Mouse (Mus musculus) stomach, embryonic 14.5 days (tissue): ENCODE measurements around the gene Tm6sf2. TPM values are rescaled to one million over a fixed set of nuclear protein-coding genes. Genes with fewer than 3 reads are reported as not detected.

ENCODE experiments used
- ATAC-seq: fragments of 200-750 bp; cut with Nextera tagmentation; 2 replicates; pipeline ENCODE4 v1.8.0; 2017; ENCODE audit warnings: low read depth, moderate TSS enrichment; ENCODE audit not compliant: insufficient number of reproducible peaks, insufficient read depth, low FRiP score
- H3K27ac ChIP-seq: fragments of 300-500 bp; sonication (generic); 2 replicates; pipeline ENCODE4 v1.5.1; 2014; ENCODE audit warnings: mild to moderate bottlenecking, low read length, moderate library complexity, mixed read lengths
- H3K27me3 ChIP-seq: fragments of 300-500 bp; sonication (generic); 2 replicates; pipeline ENCODE4 v1.6.1; 2014; ENCODE audit warnings: low read length, control low read depth, mixed read lengths; ENCODE audit not compliant: control insufficient read depth, insufficient read depth
- H3K36me3 ChIP-seq: fragments of 300-500 bp; sonication (generic); 2 replicates; pipeline ENCODE4 v1.6.1; 2014; ENCODE audit warnings: mild to moderate bottlenecking, control low read depth, low read length, moderate library complexity, mixed read lengths; ENCODE audit not compliant: control insufficient read depth, insufficient read depth
- H3K4me1 ChIP-seq: fragments of 300-500 bp; sonication (generic); 2 replicates; pipeline ENCODE4 v1.6.1; 2014; ENCODE audit warnings: low read length, control low read depth, mixed read lengths; ENCODE audit not compliant: control insufficient read depth, insufficient read depth
- H3K4me2 ChIP-seq: fragments of 300-500 bp; sonication (generic); replicated peaks from 2 replicates; pipeline ENCODE4 v1.6.1; 2014; ENCODE audit warnings: low read depth, low read length, control low read depth
- H3K4me3 ChIP-seq: fragments of 300-500 bp; sonication (generic); 2 replicates; pipeline ENCODE4 v1.5.1; 2014; ENCODE audit warnings: low read depth, low read length, control low read depth
- H3K9ac ChIP-seq: fragments of 300-500 bp; sonication (generic); replicated peaks from 2 replicates; pipeline ENCODE4 v1.6.1; 2014; ENCODE audit warnings: low read depth, mild to moderate bottlenecking, control low read depth, low read length, moderate library complexity, mixed read lengths
- H3K9me3 ChIP-seq: fragments of 300-500 bp; sonication (generic); 2 replicates; pipeline ENCODE4 v1.6.1; 2016; ENCODE audit warnings: low read depth, low read length, control low read depth; ENCODE audit not compliant: control insufficient read depth
- WGBS: fragments of 180-500 bp; shearing (Covaris S2); extraction: QIAGEN DNeasy Blood & Tissue Kit; methylation state at CpG from one replicate; pipeline ENCODE4 v1.1.7; 2014; 5-methylcytosine and 5-hydroxymethylcytosine counted together
- polyA plus RNA-seq: library from polyadenylated mRNA; unstranded; fragments of >200 nt; fragmentation: Nextera tagmentation; extraction: Ambion mirVana; gene quantifications from 2 replicates; pipeline ENCODE4 v1.2.1, GENCODE M21; 2014

Gene Tm6sf2
- 0.70 and 2.0 TPM in 2 replicates for polyA plus RNA-seq

DNA sequence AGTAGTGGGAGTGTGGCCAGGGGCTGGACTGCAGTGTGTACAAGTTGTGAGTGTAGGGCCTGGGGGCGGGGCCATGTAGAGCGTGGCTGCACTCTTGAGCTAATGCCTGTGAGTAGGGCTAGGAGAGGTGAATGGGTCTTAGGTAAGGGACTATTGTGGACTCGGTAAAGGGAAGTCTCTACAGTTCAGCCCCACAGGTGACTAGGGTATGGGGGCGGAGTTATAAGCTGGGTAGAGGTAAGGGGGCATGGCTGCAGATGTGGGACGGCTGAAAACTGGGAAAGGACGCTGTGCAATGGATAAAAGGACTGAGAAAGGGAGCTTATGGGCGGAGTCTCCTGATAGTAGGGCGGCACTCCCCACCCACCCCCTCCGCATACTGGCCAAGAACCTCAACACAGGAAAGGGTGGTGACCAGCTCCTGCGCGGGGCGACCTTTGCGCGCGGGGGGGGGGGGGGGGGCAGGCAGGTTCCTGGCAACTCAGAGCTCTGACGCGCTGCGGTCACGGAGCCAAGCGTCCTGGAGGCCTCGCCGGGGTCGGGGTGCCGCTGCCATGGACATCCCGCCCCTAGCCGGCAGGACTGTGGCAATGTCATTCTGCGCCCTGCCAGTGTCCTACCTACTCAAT is at the start of gene Tm6sf2:
TSS of gene Tm6sf2 (plus strand) at position 484 of the 629 bp plus-strand sequence.
- H3K4me3 ChIP-seq, result peak within 1 kb of the TSS; percentile 16; the same call in 1 of the 2 replicates
- 15% methylated on average over 22 of the region's 27 CpGs for WGBS

DNA sequence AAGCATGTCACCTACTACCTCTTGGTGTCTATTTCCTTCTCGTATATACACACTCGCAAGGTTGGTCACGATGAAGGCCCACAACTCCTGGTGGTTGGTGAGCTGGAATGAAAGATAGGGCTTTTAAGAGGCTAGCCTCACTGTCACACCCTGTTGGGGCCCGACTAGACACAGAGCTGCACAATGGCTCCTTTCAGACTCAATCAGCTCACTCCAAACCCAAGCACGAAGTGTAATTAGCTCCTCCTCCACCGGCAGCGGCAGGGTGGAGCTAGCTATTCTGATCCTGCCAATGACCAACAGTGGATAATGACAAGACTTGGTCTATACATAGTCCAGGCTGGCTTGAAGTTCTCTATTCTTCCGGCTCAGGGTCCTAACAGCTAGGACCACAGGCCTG is 49.1 kb upstream of the Tm6sf2 start:
- H3K9ac ChIP-seq, result no peak overlapping the region
- no peak overlapping the region for H3K4me3 ChIP-seq
- H3K4me2 ChIP-seq, result no peak overlapping the region
- H3K4me1 ChIP-seq, result no peaks in the 10 kb centered on the region
- ATAC-seq, result no peak
- no peaks in the 10 kb centered on the region for H3K9me3 ChIP-seq
- peaks cover 94% of the 10 kb centered on the region for H3K36me3 ChIP-seq
- no peak overlapping the region for H3K27ac ChIP-seq
- 80% methylated on average over 8 of the region's 8 CpGs for WGBS
- no peaks in the 10 kb centered on the region for H3K27me3 ChIP-seq

More for the DNA sequence above, at the start of gene Tm6sf2:
- H3K36me3 ChIP-seq, result peaks cover 28% of the 10 kb centered on the region
- no peaks in the 10 kb centered on the region for H3K27me3 ChIP-seq
- H3K4me2 ChIP-seq, result peak within 1 kb of the TSS; percentile 50
- no peak within 1 kb of the TSS for H3K9ac ChIP-seq
- H3K27ac ChIP-seq, result no peak within 1 kb of the TSS; the same call in 1 of the 2 replicates
- ATAC-seq, result peak; percentile 84
- 0 out of 2 replicates have a peak, but pooled peaks cover 4% of the 10 kb centered on the region for H3K4me1 ChIP-seq
- H3K9me3 ChIP-seq, result no peaks in the 10 kb centered on the region

DNA sequence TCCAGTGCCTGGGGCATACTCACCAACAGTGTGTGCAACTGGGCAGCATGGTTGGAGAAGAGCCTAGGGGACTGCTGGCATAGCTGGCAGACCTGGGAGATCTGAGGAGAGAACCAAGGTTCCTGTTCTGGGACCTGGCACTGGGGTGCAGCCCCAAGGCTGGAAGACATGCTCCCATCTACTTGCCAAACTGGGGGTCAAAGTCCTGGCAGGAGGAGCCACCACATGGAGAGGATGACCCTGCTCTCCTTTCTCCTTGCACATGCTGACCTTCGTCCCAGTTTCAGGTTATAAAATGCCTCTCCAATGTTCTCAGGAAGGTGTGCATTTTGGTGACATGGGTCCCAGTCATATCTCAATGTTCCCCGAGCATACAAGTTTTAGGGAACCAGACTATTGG is 46.6 kb upstream of the Tm6sf2 start:
- Histone ChIP-seq H3K9ac (no peak overlapping the region), H3K27ac (no peak overlapping the region), H3K4me1 (no peaks in the 10 kb centered on the region), H3K36me3 (peaks cover 95% of the 10 kb centered on the region), H3K9me3 (no peaks in the 10 kb centered on the region), H3K27me3 (no peaks in the 10 kb centered on the region), H3K4me3 (no peak overlapping the region), H3K4me2 (no peak overlapping the region)
- ATAC-seq, result no peak
- WGBS, result 96% methylated on average over 2 of the region's 2 CpGs

- WGBS, result 100% methylated on average over 1 of the region's 1 CpGs
- H3K36me3 ChIP-seq, result peaks cover 62% of the 10 kb centered on the region
These were observed 42.5 kb upstream of the Tm6sf2 start for GRCm38 (mm10) chr8:70030255-70030654.

DNA sequence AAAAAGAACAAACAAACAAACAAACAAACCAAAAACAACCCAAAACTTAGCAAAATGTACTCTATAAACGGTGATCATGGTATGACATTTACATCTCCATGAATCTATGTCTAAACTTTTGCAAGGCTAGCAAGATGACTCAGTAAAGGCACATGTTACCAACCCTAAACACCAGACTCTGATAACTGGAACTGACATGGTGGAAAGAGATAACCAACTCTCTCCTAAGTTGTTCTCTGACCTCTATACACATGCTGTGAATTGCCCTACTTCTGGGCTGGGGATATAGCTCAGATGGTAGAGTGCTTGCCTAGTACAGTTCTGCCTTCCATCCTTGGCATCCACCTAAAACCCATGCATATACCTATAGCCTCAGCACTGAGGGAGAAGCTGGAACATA is 34.7 kb upstream of the Tm6sf2 start:
- ATAC-seq, result no peak
- H3K9me3 ChIP-seq, result no peaks in the 10 kb centered on the region
- no peak overlapping the region for H3K4me2 ChIP-seq
- H3K9ac ChIP-seq, result no peak overlapping the region
- peaks cover 11% of the 10 kb centered on the region for H3K4me1 ChIP-seq
- no peak overlapping the region for H3K4me3 ChIP-seq
- no peak overlapping the region for H3K27ac ChIP-seq
- H3K27me3 ChIP-seq, result no peaks in the 10 kb centered on the region
- H3K36me3 ChIP-seq, result peaks cover 3% of the 10 kb centered on the region; the same call in 1 of the 2 replicates
- WGBS, result 81% methylated on average over 1 of the region's 1 CpGs

More at GRCm38 (mm10) chr8:70030255-70030654, 42.5 kb upstream of the Tm6sf2 start:
- Histone ChIP-seq H3K4me3 (no peak overlapping the region), H3K4me1 (no peaks in the 10 kb centered on the region), H3K4me2 (no peak overlapping the region), H3K9me3 (no peaks in the 10 kb centered on the region), H3K27me3 (no peaks in the 10 kb centered on the region), H3K27ac (no peak overlapping the region), H3K9ac (no peak overlapping the region)
- ATAC-seq, result no peak

GRCm38 (mm10) chr8:70041885-70042546 is 30.7 kb upstream of the Tm6sf2 start:
- Histone ChIP-seq H3K9ac (peak overlapping the region; percentile 88), H3K4me1 (peaks cover 19% of the 10 kb centered on the region), H3K36me3 (no peaks in the 10 kb centered on the region), H3K27me3 (no peaks in the 10 kb centered on the region), H3K27ac (no peak overlapping the region), H3K9me3 (no peaks in the 10 kb centered on the region), H3K4me2 (peak overlapping the region; percentile 96), H3K4me3 (peak overlapping the region; percentile 98)
- peak; percentile 24; the same call in 1 of the 2 replicates for ATAC-seq
- WGBS, result 1% methylated on average over 47 of the region's 47 CpGs

GRCm38 (mm10) chr8:70042583-70043455 is 29.9 kb upstream of the Tm6sf2 start, which contains the start of the genes Mau2 and Sugp1:
TSS of gene Mau2 (minus strand) at chr8:70042734.
TSS of gene Sugp1 (plus strand) at chr8:70042813.
- Histone ChIP-seq H3K9ac (peak within 1 kb of the TSS; percentile 88), H3K4me1 (peaks cover 19% of the 10 kb centered on the region), H3K9me3 (no peaks in the 10 kb centered on the region), H3K4me2 (peak within 1 kb of the TSS; percentile 96), H3K27ac (no peak within 1 kb of the TSS), H3K4me3 (peak within 1 kb of the TSS; percentile 98), H3K27me3 (no peaks in the 10 kb centered on the region), H3K36me3 (0 out of 2 replicates have a peak, but pooled peaks cover under 1% of the 10 kb centered on the region)
- ATAC-seq, result peak; percentile 95
- WGBS, result under 1% methylated on average over 65 of the region's 65 CpGs

GRCm38 (mm10) chr8:70043996-70044395 is 28.7 kb upstream of the Tm6sf2 start:
- peaks cover 9% of the 10 kb centered on the region; the same call in 1 of the 2 replicates for H3K36me3 ChIP-seq
- no peak for ATAC-seq
- 83% methylated on average over 5 of the region's 5 CpGs for WGBS
- no peak overlapping the region; the same call in 1 of the 2 replicates for H3K4me3 ChIP-seq
- H3K27me3 ChIP-seq, result no peaks in the 10 kb centered on the region
- H3K9me3 ChIP-seq, result no peaks in the 10 kb centered on the region
- H3K9ac ChIP-seq, result 0 out of 2 replicates have a peak overlapping the region, but pooled peaks have one; percentile 88
- no peak overlapping the region for H3K27ac ChIP-seq
- H3K4me2 ChIP-seq, result peak overlapping the region; percentile 81
- peaks cover 19% of the 10 kb centered on the region for H3K4me1 ChIP-seq
